21 mouse cellular contexts compared by ENCODE assay signal in genomic region chr10:77123953-77124352, GRCm38 (mm10). TPM values are rescaled to one million over a fixed set of nuclear protein-coding genes. Genes with fewer than 3 reads are reported as not detected.
DNase-seq lines count a peak whose midpoint lies in the region; ATAC-seq and TF ChIP-seq lines count a peak whose summit lies in the region.
"Had no signal": no experiment of that assay in that cellular context is flagged by ENCODE, and none has a peak within 500 bp of the region (broad histone marks: within the 10 kb centered on the region; RNA-seq: fewer than 3 reads in every experiment).

No protein-coding gene starts in this region.

- peaks cover 62% of the 10 kb centered on the region for H3K79me3 ChIP-seq in C2C12 (ENCODE audit: low read depth)

- 62% methylated on average over 8 of the region's 8 CpGs for WGBS in heart, embryonic 13.5 days
- whole genome bisulfite sequencing in kidney, embryonic 16.5 days: 68% methylated on average over 8 of the region's 8 CpGs
- WGBS in intestine, embryonic 16.5 days: 68% methylated on average over 8 of the region's 8 CpGs

- no peaks in the 10 kb centered on the region for H3K9me3 ChIP-seq in heart, embryonic 13.5 days
- 0 out of 2 replicates have a peak, but pooled peaks cover 4% of the 10 kb centered on the region for H3K9me3 ChIP-seq in kidney, embryonic 16.5 days (ENCODE audit: low read length)
- H3K9me3 ChIP-seq in intestine, embryonic 16.5 days (ENCODE audit: control insufficient read depth, low read length): 0 out of 2 replicates have a peak, but pooled peaks cover 2% of the 10 kb centered on the region
- H3K9me3 ChIP-seq: forebrain, embryonic 13.5 days; heart, embryonic 12.5 days; stomach, embryonic 15.5 days had no signal

- H3K9ac ChIP-seq in heart, embryonic 13.5 days: no peak overlapping the region
- H3K9ac ChIP-seq in kidney, embryonic 16.5 days (replicated peaks; ENCODE audit: low read length): no peak overlapping the region
- no peak overlapping the region for H3K9ac ChIP-seq in intestine, embryonic 16.5 days (ENCODE audit: low read depth, low read length)
- H3K9ac ChIP-seq: forebrain, embryonic 13.5 days; heart, embryonic 12.5 days; stomach, embryonic 15.5 days had no signal

- ATAC-seq in heart, embryonic 13.5 days (ENCODE audit: extremely low read depth, insufficient number of reproducible peaks, low FRiP score, low TSS enrichment): no peak
- ATAC-seq in kidney, embryonic 16.5 days (ENCODE audit: low FRiP score, low TSS enrichment): no peak
- no peak for ATAC-seq in intestine, embryonic 16.5 days
- ATAC-seq: forebrain, embryonic 13.5 days; hindbrain, embryonic 16.5 days; intestine, postnatal 0 days; Patski had no signal

- peaks cover 3% of the 10 kb centered on the region; the same call in 1 of the 2 replicates for H3K36me3 ChIP-seq in heart, embryonic 13.5 days
- H3K36me3 ChIP-seq in kidney, embryonic 16.5 days (ENCODE audit: insufficient read depth, low read length): no peaks in the 10 kb centered on the region
- H3K36me3 ChIP-seq in C2C12 (ENCODE audit: control insufficient read depth, insufficient read depth): peaks cover 24% of the 10 kb centered on the region
- no peaks in the 10 kb centered on the region for H3K36me3 ChIP-seq in intestine, embryonic 16.5 days (ENCODE audit: control insufficient read depth, insufficient read depth, low read length)
- H3K36me3 ChIP-seq: stomach, embryonic 15.5 days had no signal

- H3ac ChIP-seq in C2C12 (ENCODE audit: control insufficient read depth, insufficient read length, low read depth): no peak overlapping the region

- DNase-seq in heart, postnatal 14 days: no peak
- DNase-seq in kidney, adult 18-20 months: no peak
- DNase-seq in Muller cell, postnatal 12 days (ENCODE audit: inconsistent ontology term): peak; percentile 64
- DNase-seq: adrenal gland, postnatal 36 days; cerebellum, adult 11-12 months; cerebellum, postnatal 10 days; gastrocnemius, postnatal 14 days; heart, adult 11 months; left cerebral cortex, postnatal 4 days had no signal

- H3K79me2 ChIP-seq in C2C12 (ENCODE audit: control insufficient read depth, insufficient read depth): peaks cover 90% of the 10 kb centered on the region

- peak overlapping the region; percentile 15; the same call in 1 of the 2 replicates for H3K27ac ChIP-seq in heart, embryonic 13.5 days (replicated peaks)
- H3K27ac ChIP-seq in kidney, embryonic 16.5 days (ENCODE audit: low read length): peak overlapping the region; percentile 91
- H3K27ac ChIP-seq in intestine, embryonic 16.5 days (ENCODE audit: low read length): no peak overlapping the region
- H3K27ac ChIP-seq: forebrain, embryonic 13.5 days; macrophage; stomach, embryonic 15.5 days had no signal

- H3K4me2 ChIP-seq in heart, embryonic 13.5 days: no peak overlapping the region
- 0 out of 2 replicates have a peak overlapping the region, but pooled peaks have one; percentile 24 for H3K4me2 ChIP-seq in kidney, embryonic 16.5 days (replicated peaks; ENCODE audit: low read depth, low read length)
- H3K4me2 ChIP-seq in intestine, embryonic 16.5 days (ENCODE audit: low read depth, low read length): no peak overlapping the region
- H3K4me2 ChIP-seq: forebrain, embryonic 13.5 days; heart, embryonic 12.5 days; stomach, embryonic 15.5 days had no signal

- no peak for TF ChIP-seq CTCF in C2C12 (IDR thresholded peaks at IDR 0.05; ENCODE audit: control insufficient read depth, insufficient read depth, insufficient read length)

- no peaks in the 10 kb centered on the region for H3K27me3 ChIP-seq in heart, embryonic 13.5 days (replicated peaks)
- H3K27me3 ChIP-seq in kidney, embryonic 16.5 days (ENCODE audit: insufficient read depth, low read length): no peaks in the 10 kb centered on the region
- no peaks in the 10 kb centered on the region for H3K27me3 ChIP-seq in C2C12 (ENCODE audit: control insufficient read depth, insufficient read depth, insufficient read length)
- H3K27me3 ChIP-seq in intestine, embryonic 16.5 days (replicated peaks; ENCODE audit: control insufficient read depth, insufficient read depth, low read length): no peaks in the 10 kb centered on the region
- H3K27me3 ChIP-seq: forebrain, embryonic 13.5 days; heart, embryonic 12.5 days; Patski; stomach, embryonic 15.5 days had no signal

- peaks cover 49% of the 10 kb centered on the region for H3K4me1 ChIP-seq in heart, embryonic 13.5 days
- peaks cover 38% of the 10 kb centered on the region for H3K4me1 ChIP-seq in kidney, embryonic 16.5 days (ENCODE audit: insufficient read depth, low read length)
- H3K4me1 ChIP-seq in intestine, embryonic 16.5 days (ENCODE audit: control insufficient read depth, insufficient read depth, low read length): peaks cover 5% of the 10 kb centered on the region

- H3K4me3 ChIP-seq in heart, embryonic 13.5 days: no peak overlapping the region
- no peak overlapping the region for H3K4me3 ChIP-seq in kidney, embryonic 16.5 days (ENCODE audit: low read length)
- no peak overlapping the region for H3K4me3 ChIP-seq in C2C12 (ENCODE audit: insufficient read depth, poor library complexity, severe bottlenecking)
- no peak overlapping the region for H3K4me3 ChIP-seq in intestine, embryonic 16.5 days (ENCODE audit: low read length)
- H3K4me3 ChIP-seq: forebrain, embryonic 13.5 days; heart, embryonic 12.5 days; stomach, embryonic 15.5 days had no signal

- intact Hi-C loops in heart, postnatal 14 days (cut with DNase I): no loop called here

TF ChIP-seq in C2C12, 6 proteins besides CTCF, POLR2A, EP300 and RAD21:
- TF ChIP-seq FOSL1 (IDR thresholded peaks at IDR 0.05; ENCODE audit: insufficient read depth, low read length, poor library complexity, severe bottlenecking) (peak; percentile 78), MYOG (IDR thresholded peaks at IDR 0.05; ENCODE audit: control insufficient read depth, extremely low read depth, insufficient read length) (no peak), MAX (IDR thresholded peaks at IDR 0.05) (peak; percentile 85)

RNA-seq across cellular contexts. Expression of gene Col18a1, which starts 42.4 kb away (rescaled TPM):
- 143 and 155 TPM in 2 replicates for polyA plus RNA-seq in heart, embryonic 13.5 days (2015; fragmentation: Nextera tagmentation; extraction: Ambion mirVana)
- total RNA-seq in heart, postnatal 14 days (2021): 10 to 100 TPM; 30.0 to 31.8 TPM
- 255 and 257 TPM in 2 replicates for polyA plus RNA-seq in kidney, embryonic 16.5 days (2015; fragmentation: Nextera tagmentation; extraction: Ambion mirVana)
- polyA plus RNA-seq in C2C12 (2012; fragmentation: generic; extraction: Trizol): 177 TPM
- 48.6 and 54.3 TPM in 2 replicates for polyA plus RNA-seq in intestine, embryonic 16.5 days (2015; fragmentation: Nextera tagmentation; extraction: Ambion mirVana)
- total RNA-seq: neutrophil, adult 5-6 weeks had no signal
